Mouse (Mus musculus) kidney, adult 2 months (tissue): ENCODE results near the gene Zfp282.

Source experiments
- CTCF ChIP-seq: fragments of 200-500 bp; conservative IDR thresholded peaks from 2 replicates; pipeline ENCODE4 v1.5.1; 2011; ENCODE audit warnings: low read depth, mild to moderate bottlenecking, control low read depth, low read length, moderate library complexity, mixed read lengths; ENCODE audit not compliant: insufficient read depth, insufficient read length
- POLR2A ChIP-seq: fragments of 200-500 bp; IDR thresholded peaks from one replicate; pipeline ENCODE4 v1.6.1; 2011; ENCODE audit warnings: low read depth, low read length, control low read depth

GRCm38 (mm10) chr6:47837630-47838029, 39.4 kb upstream of the Zfp282 start:
- no peak for TF ChIP-seq POLR2A
- no peak for TF ChIP-seq CTCF
